ENCODE assay signal across 20 mouse cellular contexts in genomic region chr6:112496291-112497060, GRCm38 (mm10). TPM values are rescaled to one million over a fixed set of nuclear protein-coding genes. Genes with fewer than 3 reads are reported as not detected.
DNase-seq lines count a peak whose midpoint lies in the region; ATAC-seq lines count a peak whose summit lies in the region.
"Had no signal": no experiment of that assay in that cellular context is flagged by ENCODE, and none has a peak within 500 bp of the region (broad histone marks: within the 10 kb centered on the region; RNA-seq: fewer than 3 reads in every experiment).

No protein-coding gene starts in this region.

- intact Hi-C loops in heart, postnatal 36 days (cut with DNase I) = loop anchor here (10.0 kb wide), 1 partner anchor 288 kb away; no protein-coding TSS in a partner anchor

- WGBS in kidney, embryonic 14.5 days = 50% methylated on average over 8 of the region's 8 CpGs

- peak; percentile 67 for DNase-seq in heart, adult 11 months
- no peak for DNase-seq in heart, postnatal 36 days
- DNase-seq in kidney, adult 11 months = peak; percentile 70
- peak; percentile 82 to 86 for DNase-seq in kidney, postnatal 36 days
- DNase-seq in ovary, postnatal 10 days (ENCODE audit: low spot score) = no peak
- DNase-seq in cerebellum, adult 9-11 months = no peak
- DNase-seq: cerebellum, adult 11-12 months; cerebellum, postnatal 14 days; lung, postnatal 10 days; right cerebral cortex, postnatal 14 days had no signal

- no peak for ATAC-seq in kidney, embryonic 14.5 days (ENCODE audit: low FRiP score, low TSS enrichment)
- ATAC-seq: CD4-positive, CD25-positive, alpha-beta regulatory T cell, adult 4 months had no signal

- no peaks in the 10 kb centered on the region for H3K27me3 ChIP-seq in kidney, embryonic 14.5 days (ENCODE audit: control insufficient read depth, insufficient read depth, low read length)
- H3K27me3 ChIP-seq: embryonic facial prominence, embryonic 12.5 days had no signal

- no peak overlapping the region for H3K9ac ChIP-seq in kidney, embryonic 14.5 days (ENCODE audit: low read depth, low read length)
- H3K9ac ChIP-seq: embryonic facial prominence, embryonic 12.5 days; forebrain, embryonic 12.5 days; hindbrain, embryonic 15.5 days; limb, embryonic 12.5 days; midbrain, embryonic 12.5 days had no signal

- no peak overlapping the region for H3K4me3 ChIP-seq in kidney, embryonic 14.5 days (ENCODE audit: low read length)
- H3K4me3 ChIP-seq: embryonic facial prominence, embryonic 12.5 days; forebrain, embryonic 12.5 days; heart, embryonic 10.5 days; hindbrain, embryonic 15.5 days; limb, embryonic 12.5 days; midbrain, embryonic 12.5 days had no signal

- 0 out of 2 replicates have a peak overlapping the region, but pooled peaks have one; percentile 68 for H3K27ac ChIP-seq in kidney, embryonic 14.5 days (ENCODE audit: low read depth, low read length)
- H3K27ac ChIP-seq: embryonic facial prominence, embryonic 12.5 days; forebrain, embryonic 12.5 days; heart, embryonic 10.5 days; hindbrain, embryonic 15.5 days; midbrain, embryonic 12.5 days had no signal

- H3K9me3 ChIP-seq in kidney, embryonic 14.5 days (ENCODE audit: control insufficient read depth, low read length) = no peaks in the 10 kb centered on the region
- H3K9me3 ChIP-seq: embryonic facial prominence, embryonic 12.5 days; forebrain, embryonic 12.5 days; heart, embryonic 10.5 days; hindbrain, embryonic 15.5 days; limb, embryonic 12.5 days; midbrain, embryonic 12.5 days had no signal

- peaks cover 22% of the 10 kb centered on the region for H3K4me1 ChIP-seq in kidney, embryonic 14.5 days (ENCODE audit: control insufficient read depth, insufficient read depth, low read length)
- H3K4me1 ChIP-seq: forebrain, embryonic 12.5 days; heart, embryonic 10.5 days; hindbrain, embryonic 15.5 days; midbrain, embryonic 12.5 days had no signal

- no peaks in the 10 kb centered on the region for H3K36me3 ChIP-seq in kidney, embryonic 14.5 days (ENCODE audit: control insufficient read depth, insufficient read depth, low read length)
- H3K36me3 ChIP-seq: embryonic facial prominence, embryonic 12.5 days; forebrain, embryonic 12.5 days; heart, embryonic 10.5 days; hindbrain, embryonic 15.5 days; limb, embryonic 12.5 days; midbrain, embryonic 12.5 days had no signal

- no peak overlapping the region for H3K4me2 ChIP-seq in kidney, embryonic 14.5 days (replicated peaks; ENCODE audit: low read depth, low read length)
- H3K4me2 ChIP-seq: embryonic facial prominence, embryonic 12.5 days; forebrain, embryonic 12.5 days; hindbrain, embryonic 15.5 days; limb, embryonic 12.5 days; midbrain, embryonic 12.5 days had no signal

RNA-seq across cellular contexts. Expression of gene Oxtr, which starts 6.7 kb away (rescaled TPM):
- under 1 TPM; 0.22 to 0.30 TPM for total RNA-seq in heart, postnatal 36 days (2021)
- polyA plus RNA-seq in kidney, embryonic 14.5 days (2014; fragmentation: Nextera tagmentation; extraction: Ambion mirVana) = 4.0 and 8.2 TPM in 2 replicates
- total RNA-seq: hematopoietic stem cell, adult 5-6 weeks; monocyte, adult 5-6 weeks had no signal
- polyA plus RNA-seq: CD4-positive, CD25-positive, alpha-beta regulatory T cell, adult 4 months had no signal

RNA-seq across cellular contexts. Expression of gene Cav3, which starts 37.2 kb away (rescaled TPM):
- total RNA-seq in heart, postnatal 36 days (2021) = 100 to 1,000 TPM in 1 of 2 experiments, 10 to 100 TPM in 1; 92.9 to 101 TPM
- polyA plus RNA-seq in kidney, embryonic 14.5 days (2014; fragmentation: Nextera tagmentation; extraction: Ambion mirVana) = 0.31 and 0.56 TPM in 2 replicates
- total RNA-seq: hematopoietic stem cell, adult 5-6 weeks; monocyte, adult 5-6 weeks had no signal
- polyA plus RNA-seq: CD4-positive, CD25-positive, alpha-beta regulatory T cell, adult 4 months; midbrain, embryonic 12.5 days had no signal

Comparison
In these comparisons a context has a peak if more than half of its experiments do, and no peak if none do; other contexts are left out.
1. DNase-seq: peak in heart, adult 11 months (single experiment), kidney, adult 11 months (single experiment) and kidney, postnatal 36 days (2 of 2); none in heart, postnatal 36 days (0 of 2), ovary, postnatal 10 days (single experiment) and cerebellum, adult 9-11 months (single experiment).